8 mouse cellular contexts compared by ENCODE assay signal in genomic region chr10:62577673-62578337, GRCm38 (mm10). TPM values are rescaled to one million over a fixed set of nuclear protein-coding genes. Genes with fewer than 3 reads are reported as not detected.
DNase-seq lines count a peak whose midpoint lies in the region; ATAC-seq lines count a peak whose summit lies in the region.

No protein-coding gene starts in this region.

- H3K9ac ChIP-seq in forebrain, embryonic 12.5 days = peak overlapping the region; percentile 87
- peak overlapping the region; percentile 72 for H3K9ac ChIP-seq in liver, embryonic 11.5 days (ENCODE audit: low read depth, low read length)
- H3K9ac ChIP-seq in stomach, embryonic 15.5 days = peak overlapping the region; percentile 81

- H3K9me3 ChIP-seq in forebrain, embryonic 12.5 days = no peaks in the 10 kb centered on the region
- no peaks in the 10 kb centered on the region for H3K9me3 ChIP-seq in liver, embryonic 11.5 days (ENCODE audit: control insufficient read depth, low read length)
- no peaks in the 10 kb centered on the region for H3K9me3 ChIP-seq in stomach, embryonic 15.5 days

- peak overlapping the region; percentile 95 for H3K4me3 ChIP-seq in forebrain, embryonic 12.5 days (replicated peaks)
- peak overlapping the region; percentile 92 for H3K4me3 ChIP-seq in liver, embryonic 11.5 days (ENCODE audit: low read depth, low read length)
- H3K4me3 ChIP-seq in stomach, embryonic 15.5 days (replicated peaks) = peak overlapping the region; percentile 89

- peaks cover 13% of the 10 kb centered on the region for H3K4me1 ChIP-seq in forebrain, embryonic 12.5 days
- H3K4me1 ChIP-seq in liver, embryonic 11.5 days (replicated peaks; ENCODE audit: control insufficient read depth, insufficient read depth, low read length) = peaks cover 8% of the 10 kb centered on the region
- peaks cover 6% of the 10 kb centered on the region; the same call in 1 of the 2 replicates for H3K4me1 ChIP-seq in stomach, embryonic 15.5 days

- peak; percentile 40 to 66 for DNase-seq in layer of hippocampus, adult 8-10 months (ENCODE audit: low spot score in 2 of 2)
- DNase-seq in layer of hippocampus, postnatal 25 days (ENCODE audit: extremely low spot score in 1 of 2, low spot score in 1 of 2) = no peak
- peak; percentile 70 for DNase-seq in ZHBTc4 (ENCODE audit: low read depth, low spot score)
- DNase-seq in liver, embryonic 11.5 days (ENCODE audit: low spot score) = no peak
- no peak for DNase-seq in cerebellum, postnatal 25 days
- DNase-seq in thymus, postnatal 4 days = no peak

- WGBS in forebrain, embryonic 12.5 days = 2% methylated on average over 54 of the region's 54 CpGs
- WGBS in liver, embryonic 11.5 days = 2% methylated on average over 54 of the region's 54 CpGs
- 1% methylated on average over 54 of the region's 54 CpGs for WGBS in stomach, embryonic 15.5 days

- peak overlapping the region; percentile 94 for H3K4me2 ChIP-seq in forebrain, embryonic 12.5 days
- peak overlapping the region; percentile 90 for H3K4me2 ChIP-seq in liver, embryonic 11.5 days
- H3K4me2 ChIP-seq in stomach, embryonic 15.5 days = peak overlapping the region; percentile 77

- peaks cover 49% of the 10 kb centered on the region for H3K36me3 ChIP-seq in forebrain, embryonic 12.5 days (replicated peaks)
- peaks cover 27% of the 10 kb centered on the region for H3K36me3 ChIP-seq in liver, embryonic 11.5 days (ENCODE audit: control insufficient read depth, insufficient read depth, low read length)
- H3K36me3 ChIP-seq in stomach, embryonic 15.5 days = peaks cover 36% of the 10 kb centered on the region

- ATAC-seq in forebrain, embryonic 12.5 days (ENCODE audit: low FRiP score) = peak; percentile 83
- peak; percentile 79 for ATAC-seq in liver, embryonic 11.5 days (replicated peaks; ENCODE audit: low FRiP score)
- ATAC-seq in stomach, embryonic 15.5 days (ENCODE audit: insufficient read depth, low FRiP score, low read depth) = peak; percentile 77

- H3K27ac ChIP-seq in forebrain, embryonic 12.5 days = peak overlapping the region; percentile 84
- peak overlapping the region; percentile 23; the same call in 1 of the 2 replicates for H3K27ac ChIP-seq in liver, embryonic 11.5 days (ENCODE audit: low read depth, low read length)
- peak overlapping the region; percentile 78 for H3K27ac ChIP-seq in stomach, embryonic 15.5 days

- H3K27me3 ChIP-seq in forebrain, embryonic 12.5 days = no peaks in the 10 kb centered on the region
- H3K27me3 ChIP-seq in liver, embryonic 11.5 days (replicated peaks; ENCODE audit: control insufficient read depth, insufficient read depth, low read length) = no peaks in the 10 kb centered on the region
- H3K27me3 ChIP-seq in stomach, embryonic 15.5 days (replicated peaks) = no peaks in the 10 kb centered on the region

RNA-seq across cellular contexts. Expression of gene Kif1bp, which starts 0.5 kb away (rescaled TPM):
- 100 to 1,000 TPM; 187 to 202 (median 195) TPM for total RNA-seq in layer of hippocampus, adult 8-10 months (2022)
- total RNA-seq in layer of hippocampus, postnatal 25 days (2021) = 100 to 1,000 TPM; 212 to 215 TPM
- 61.1 and 61.4 TPM in 2 replicates for polyA plus RNA-seq in forebrain, embryonic 12.5 days (2016; fragmentation: Nextera tagmentation; extraction: Ambion mirVana)
- 28.1 and 28.3 TPM in 2 replicates for polyA plus RNA-seq in liver, embryonic 11.5 days (2014; fragmentation: Nextera tagmentation; extraction: Ambion mirVana)
- polyA plus RNA-seq in stomach, embryonic 15.5 days (2015; fragmentation: Nextera tagmentation; extraction: Ambion mirVana) = 31.4 and 33.8 TPM in 2 replicates

RNA-seq across cellular contexts. Expression of gene Ddx21, which starts 24.3 kb away (rescaled TPM):
- 10 to 100 TPM; 21.2 to 28.9 (median 23.2) TPM for total RNA-seq in layer of hippocampus, adult 8-10 months (2022)
- total RNA-seq in layer of hippocampus, postnatal 25 days (2021) = 10 to 100 TPM; 20.4 to 25.3 TPM
- polyA plus RNA-seq in forebrain, embryonic 12.5 days (2016; fragmentation: Nextera tagmentation; extraction: Ambion mirVana) = 32.6 and 33.3 TPM in 2 replicates
- polyA plus RNA-seq in liver, embryonic 11.5 days (2014; fragmentation: Nextera tagmentation; extraction: Ambion mirVana) = 72.8 and 74.4 TPM in 2 replicates
- polyA plus RNA-seq in stomach, embryonic 15.5 days (2015; fragmentation: Nextera tagmentation; extraction: Ambion mirVana) = 18.9 and 20.1 TPM in 2 replicates

RNA-seq across cellular contexts. Expression of gene Srgn, which starts 50.6 kb away (rescaled TPM):
- 10 to 100 TPM in 2 of 4 experiments, 1 to 10 TPM in 2; 7.1 to 29.2 (median 16.0) TPM for total RNA-seq in layer of hippocampus, adult 8-10 months (2022)
- 1 to 10 TPM; 7.9 TPM for total RNA-seq in layer of hippocampus, postnatal 25 days (2021)
- polyA plus RNA-seq in forebrain, embryonic 12.5 days (2016; fragmentation: Nextera tagmentation; extraction: Ambion mirVana) = 3.2 and 3.8 TPM in 2 replicates
- polyA plus RNA-seq in liver, embryonic 11.5 days (2014; fragmentation: Nextera tagmentation; extraction: Ambion mirVana) = 59.2 and 66.1 TPM in 2 replicates
- 20.8 and 25.2 TPM in 2 replicates for polyA plus RNA-seq in stomach, embryonic 15.5 days (2015; fragmentation: Nextera tagmentation; extraction: Ambion mirVana)

Comparison
In these comparisons a context has a peak if more than half of its experiments do, and no peak if none do; other contexts are left out.
1. DNase-seq: peak in layer of hippocampus, adult 8-10 months (2 of 2) and ZHBTc4 (single experiment); none in layer of hippocampus, postnatal 25 days (0 of 2), liver, embryonic 11.5 days (single experiment), cerebellum, postnatal 25 days (0 of 2) and thymus, postnatal 4 days (single experiment).
2. H3K27ac ChIP-seq: peak in every context shown above with its lines; median percentile 84 in forebrain, embryonic 12.5 days; 78 in stomach, embryonic 15.5 days; 23 in liver, embryonic 11.5 days.
3. Peak in every context shown above with its lines, with median percentiles within 50 percentile points of each other: ATAC-seq, H3K4me2 ChIP-seq, H3K4me3 ChIP-seq and H3K9ac ChIP-seq.